Mouse (Mus musculus): ENCODE measurements around the gene Zfp830.

- peak; percentile 79 for TF ChIP-seq CTCF (IDR thresholded peaks at IDR 0.05)
- no peak for TF ChIP-seq POLR2A (IDR thresholded peaks at IDR 0.05; ENCODE audit: insufficient read depth, low read depth, low read length)
- TF ChIP-seq EP300 (IDR thresholded peaks at IDR 0.05; ENCODE audit: insufficient read depth, low read depth, low read length) = 0 out of 2 replicates have a peak, but pooled peaks have one; percentile 14
Observed at GRCm38 (mm10) chr11:82746138-82746537, 18.0 kb upstream of the Zfp830 start.
